Mouse (Mus musculus) midbrain, embryonic 12.5 days (tissue): ENCODE measurements around the gene Btg4. TPM values are rescaled to one million over a fixed set of nuclear protein-coding genes. Genes with fewer than 3 reads are reported as not detected.

Source experiments
- microRNA counts: library from miRNA; unstranded; fragments of <30 nt; microRNA quantifications from one replicate; lab custom pipeline; 2017
- microRNA-seq: library from miRNA; unstranded; fragments of <30 nt; microRNA quantifications from one replicate; pipeline ENCODE4, GENCODE M21; 2017
- polyA plus RNA-seq: library from polyadenylated mRNA; unstranded; fragments of >200 nt; fragmentation: Nextera tagmentation; extraction: Ambion mirVana; gene quantifications from 2 replicates; pipeline ENCODE4 v1.2.1, GENCODE M21; 2016

Gene Btg4
- polyA plus RNA-seq, 1 experiment from 2014 or later, result not detected

MicroRNA genes within 50 kb of the gene (microRNA counts, 519-probe panel; counts per million panel counts)
- microRNA mmu-miR-34b-3p (lab: Ali Mortazavi, UCI) (not detected), microRNA mmu-miR-34b-5p (lab: Ali Mortazavi, UCI) (not detected), microRNA mmu-miR-34c (lab: Ali Mortazavi, UCI) (not detected)

Small RNA genes lying within 50 kb of the gene (microRNA-seq; reads per million reads assigned to microRNA genes)
- gene Mir34b, result 26.9 reads per million, percentile 37 among the genes with 10 or more reads in this experiment
- gene Mir34c, result 794 reads per million, percentile 75 among the genes with 10 or more reads in this experiment

Other genes starting within 250 kb of the Btg4 start
- gene Ppp2r1b, start 215.6 kb upstream of the Btg4 start, polyA plus RNA-seq, result 90.9 and 93.6 TPM in 2 replicates
- 14.2 and 15.1 TPM in 2 replicates for gene Sik2, start 51.8 kb upstream of the Btg4 start, polyA plus RNA-seq
- 1.3 and 1.4 TPM in 2 replicates for gene Layn, start 16.2 kb downstream of the Btg4 start, polyA plus RNA-seq
- gene 4833427G06Rik, start 41.2 kb downstream of the Btg4 start, polyA plus RNA-seq, result 0.24 TPM in 1 of 2 replicates, not detected in the other
- gene Gm32742, start 104.6 kb downstream of the Btg4 start, polyA plus RNA-seq, result not detected in 2 replicates
- not detected in 2 replicates for gene Pou2af1, start 152.8 kb downstream of the Btg4 start, polyA plus RNA-seq
- 1.3 and 1.5 TPM in 2 replicates for gene Colca2, start 217.7 kb downstream of the Btg4 start, polyA plus RNA-seq